Mouse (Mus musculus): ENCODE measurements around the gene Gnl2. TPM values are rescaled to one million over a fixed set of nuclear protein-coding genes. Genes with fewer than 3 reads are reported as not detected.
A peak's percentile ranks its signal among the peaks of the same experiment; 100 is the strongest.

Gnl2 gene
- polyA plus RNA-seq, 1 experiment from 2014 or later: 85.7 TPM

GRCm38 (mm10) chr4:125065517-125066307 is 49.3 kb downstream of the Gnl2 start, which contains the start of gene Dnali1:
Gene Dnali1, minus strand, starts transcription at chr4:125065703.
- Histone ChIP-seq H3K9me3 (ENCODE audit: control insufficient read depth, low read length) (no peaks in the 10 kb centered on the region), H3K36me3 (ENCODE audit: control insufficient read depth, insufficient read depth, low read length) (peaks cover 11% of the 10 kb centered on the region), H3K4me1 (ENCODE audit: control insufficient read depth, insufficient read depth, low read depth, low read length) (peaks cover 14% of the 10 kb centered on the region), H3K27ac (ENCODE audit: low read depth, low read length) (peak within 1 kb of the TSS; percentile 67), H3K4me3 (ENCODE audit: low read length) (peak within 1 kb of the TSS; percentile 94), H3K4me2 (ENCODE audit: low read length) (peak within 1 kb of the TSS; percentile 90), H3K9ac (ENCODE audit: low read depth, low read length) (peak within 1 kb of the TSS; percentile 89), H3K27me3 (replicated peaks; ENCODE audit: control insufficient read depth, insufficient read depth, low read length) (no peaks in the 10 kb centered on the region)
- peak; percentile 40 for ATAC-seq
- WGBS: 2% methylated on average over 26 of the region's 26 CpGs

GRCm38 (mm10) chr4:125066490-125067370 is 50.3 kb downstream of the Gnl2 start, which contains the start of gene Snip1:
Gene Snip1, plus strand, starts transcription at chr4:125066672.
- peak within 1 kb of the TSS; percentile 67 for H3K27ac ChIP-seq (ENCODE audit: low read depth, low read length)
- peaks cover 14% of the 10 kb centered on the region for H3K4me1 ChIP-seq (ENCODE audit: control insufficient read depth, insufficient read depth, low read depth, low read length)
- peaks cover 20% of the 10 kb centered on the region for H3K36me3 ChIP-seq (ENCODE audit: control insufficient read depth, insufficient read depth, low read length)
- no peaks in the 10 kb centered on the region for H3K9me3 ChIP-seq (ENCODE audit: control insufficient read depth, low read length)
- H3K4me3 ChIP-seq (ENCODE audit: low read length): peak within 1 kb of the TSS; percentile 94
- H3K4me2 ChIP-seq (ENCODE audit: low read length): peak within 1 kb of the TSS; percentile 90
- peak within 1 kb of the TSS; percentile 89 for H3K9ac ChIP-seq (ENCODE audit: low read depth, low read length)
- peak; percentile 96 for ATAC-seq
- no peaks in the 10 kb centered on the region for H3K27me3 ChIP-seq (replicated peaks; ENCODE audit: control insufficient read depth, insufficient read depth, low read length)
- WGBS: 1% methylated on average over 77 of the region's 78 CpGs

GRCm38 (mm10) chr4:125077700-125078099 is 61.3 kb downstream of the Gnl2 start:
- Histone ChIP-seq H3K9me3 (ENCODE audit: control insufficient read depth, low read length) (no peaks in the 10 kb centered on the region), H3K4me2 (ENCODE audit: low read length) (no peak overlapping the region), H3K9ac (ENCODE audit: low read depth, low read length) (no peak overlapping the region), H3K4me3 (ENCODE audit: low read length) (no peak overlapping the region), H3K4me1 (ENCODE audit: control insufficient read depth, insufficient read depth, low read depth, low read length) (no peaks in the 10 kb centered on the region), H3K27ac (ENCODE audit: low read depth, low read length) (no peak overlapping the region), H3K36me3 (ENCODE audit: control insufficient read depth, insufficient read depth, low read length) (peaks cover 30% of the 10 kb centered on the region), H3K27me3 (replicated peaks; ENCODE audit: control insufficient read depth, insufficient read depth, low read length) (no peaks in the 10 kb centered on the region)
- ATAC-seq: no peak
- 92% methylated on average over 2 of the region's 2 CpGs for WGBS

- Histone ChIP-seq H3K4me3 (ENCODE audit: low read length) (no peak overlapping the region), H3K4me1 (ENCODE audit: control insufficient read depth, insufficient read depth, low read depth, low read length) (no peaks in the 10 kb centered on the region), H3K9me3 (ENCODE audit: control insufficient read depth, low read length) (no peaks in the 10 kb centered on the region), H3K27me3 (replicated peaks; ENCODE audit: control insufficient read depth, insufficient read depth, low read length) (no peaks in the 10 kb centered on the region), H3K4me2 (ENCODE audit: low read length) (no peak overlapping the region), H3K27ac (ENCODE audit: low read depth, low read length) (no peak overlapping the region), H3K36me3 (ENCODE audit: control insufficient read depth, insufficient read depth, low read length) (peaks cover 20% of the 10 kb centered on the region; the same call in 1 of the 2 replicates), H3K9ac (ENCODE audit: low read depth, low read length) (no peak overlapping the region)
- ATAC-seq: no peak
- WGBS: 98% methylated on average over 2 of the region's 2 CpGs
Observed at GRCm38 (mm10) chr4:125078698-125079097, 62.3 kb downstream of the Gnl2 start.

GRCm38 (mm10) chr4:125084403-125085345 is 68.3 kb downstream of the Gnl2 start, which contains the start of gene Meaf6:
Gene Meaf6, plus strand, starts transcription at chr4:125085134.
- Histone ChIP-seq H3K9me3 (ENCODE audit: control insufficient read depth, low read length) (no peaks in the 10 kb centered on the region), H3K4me3 (ENCODE audit: low read length) (peak within 1 kb of the TSS; percentile 81), H3K27me3 (replicated peaks; ENCODE audit: control insufficient read depth, insufficient read depth, low read length) (no peaks in the 10 kb centered on the region), H3K9ac (ENCODE audit: low read depth, low read length) (peak within 1 kb of the TSS; percentile 97), H3K4me2 (ENCODE audit: low read length) (peak within 1 kb of the TSS; percentile 70), H3K27ac (ENCODE audit: low read depth, low read length) (peak within 1 kb of the TSS; percentile 100), H3K36me3 (ENCODE audit: control insufficient read depth, insufficient read depth, low read length) (peaks cover 7% of the 10 kb centered on the region), H3K4me1 (ENCODE audit: control insufficient read depth, insufficient read depth, low read depth, low read length) (peaks cover 19% of the 10 kb centered on the region)
- peak; percentile 92 for ATAC-seq
- WGBS: under 1% methylated on average over 61 of the region's 63 CpGs

- Histone ChIP-seq H3K9ac (ENCODE audit: low read depth, low read length) (peak overlapping the region; percentile 97), H3K27ac (ENCODE audit: low read depth, low read length) (peak overlapping the region; percentile 100), H3K36me3 (ENCODE audit: control insufficient read depth, insufficient read depth, low read length) (peaks cover 11% of the 10 kb centered on the region), H3K4me3 (ENCODE audit: low read length) (peak overlapping the region; percentile 81), H3K27me3 (replicated peaks; ENCODE audit: control insufficient read depth, insufficient read depth, low read length) (no peaks in the 10 kb centered on the region), H3K9me3 (ENCODE audit: control insufficient read depth, low read length) (no peaks in the 10 kb centered on the region), H3K4me2 (ENCODE audit: low read length) (peak overlapping the region; percentile 70), H3K4me1 (ENCODE audit: control insufficient read depth, insufficient read depth, low read depth, low read length) (peaks cover 19% of the 10 kb centered on the region)
- peak; percentile 91 for ATAC-seq
- 0% methylated on average over 37 of the region's 45 CpGs for WGBS
Observed at GRCm38 (mm10) chr4:125085346-125085841, 69.0 kb downstream of the Gnl2 start.

GRCm38 (mm10) chr4:125093031-125093430 is 76.6 kb downstream of the Gnl2 start:
- 94% methylated on average over 5 of the region's 5 CpGs for WGBS
- no peak for ATAC-seq
- Histone ChIP-seq H3K36me3 (ENCODE audit: control insufficient read depth, insufficient read depth, low read length) (peaks cover 24% of the 10 kb centered on the region), H3K4me2 (ENCODE audit: low read length) (no peak overlapping the region), H3K9me3 (ENCODE audit: control insufficient read depth, low read length) (no peaks in the 10 kb centered on the region), H3K4me1 (ENCODE audit: control insufficient read depth, insufficient read depth, low read depth, low read length) (no peaks in the 10 kb centered on the region), H3K27me3 (replicated peaks; ENCODE audit: control insufficient read depth, insufficient read depth, low read length) (no peaks in the 10 kb centered on the region), H3K4me3 (ENCODE audit: low read length) (no peak overlapping the region), H3K27ac (ENCODE audit: low read depth, low read length) (no peak overlapping the region), H3K9ac (ENCODE audit: low read depth, low read length) (no peak overlapping the region)

GRCm38 (mm10) chr4:125096066-125096465 is 79.7 kb downstream of the Gnl2 start:
- H3K9me3 ChIP-seq (ENCODE audit: control insufficient read depth, low read length): no peaks in the 10 kb centered on the region
- no peaks in the 10 kb centered on the region for H3K4me1 ChIP-seq (ENCODE audit: control insufficient read depth, insufficient read depth, low read depth, low read length)
- no peak overlapping the region for H3K9ac ChIP-seq (ENCODE audit: low read depth, low read length)
- no peak overlapping the region for H3K4me2 ChIP-seq (ENCODE audit: low read length)
- peaks cover 10% of the 10 kb centered on the region for H3K36me3 ChIP-seq (ENCODE audit: control insufficient read depth, insufficient read depth, low read length)
- H3K27me3 ChIP-seq (replicated peaks; ENCODE audit: control insufficient read depth, insufficient read depth, low read length): no peaks in the 10 kb centered on the region
- H3K27ac ChIP-seq (ENCODE audit: low read depth, low read length): no peak overlapping the region
- H3K4me3 ChIP-seq (ENCODE audit: low read length): no peak overlapping the region
- no peak for ATAC-seq
- WGBS: 89% methylated on average over 5 of the region's 5 CpGs
